Mouse (Mus musculus) embryonic stem cell, embryonic (primary cell): ENCODE results near the gene Pglyrp3.
"Not testable (repeated sequence)": the region's sequence is repeated elsewhere in the genome, so short reads cannot be mapped to it uniquely, and the experiment has no call there.

Experiments
- CTCF ChIA-PET, 4 experiments: fragments of 300-600 bp in 2 of 4; fragments of 350-600 bp in 2 of 4; sonication (Branson Sonifier 250); formaldehyde crosslinking; loops; one replicate each; lab custom pipeline; 2022; ENCODE audit warnings: inconsistent platforms in 2 of 4; lab: Charles Lee
- POLR2A ChIA-PET, 4 experiments: fragments of 300-600 bp in 2 of 4; fragments of 350-600 bp in 2 of 4; sonication (Branson Sonifier 250); formaldehyde crosslinking; loops; one replicate each; lab custom pipeline; 2022; ENCODE audit warnings: antibody characterized with exemption in 4 of 4, inconsistent platforms in 1 of 4; lab: Charles Lee

The Pglyrp3 gene

DNA sequence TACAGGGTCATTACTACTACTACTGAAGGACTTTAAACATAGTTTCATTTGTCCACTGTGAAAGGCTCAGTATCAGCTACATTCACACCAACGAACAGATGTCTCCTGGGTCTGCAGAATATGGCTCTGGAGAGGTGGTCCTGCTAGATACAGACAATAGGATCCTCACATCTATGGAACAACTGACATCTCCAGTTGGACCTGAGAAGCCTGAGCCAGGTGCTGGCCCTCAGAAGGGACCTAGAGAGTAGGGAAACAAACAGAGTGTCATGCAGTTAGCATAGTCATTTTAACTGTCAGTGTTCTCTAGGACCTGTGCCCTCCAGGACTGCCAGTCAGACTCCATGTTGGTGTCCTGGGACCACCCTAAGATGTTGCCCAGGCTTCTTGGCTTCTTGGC lies at the start of gene Pglyrp3:
Gene Pglyrp3, plus strand, starts transcription at position 301 of the 400 bp plus-strand sequence.
- ChIA-PET CTCF (no interaction called here), POLR2A (interaction anchor here in 1 of 4 experiments (0.6 kb wide), 1 partner anchor 1583 kb away, joined by 4 read pairs; no protein-coding TSS in a partner anchor)

DNA sequence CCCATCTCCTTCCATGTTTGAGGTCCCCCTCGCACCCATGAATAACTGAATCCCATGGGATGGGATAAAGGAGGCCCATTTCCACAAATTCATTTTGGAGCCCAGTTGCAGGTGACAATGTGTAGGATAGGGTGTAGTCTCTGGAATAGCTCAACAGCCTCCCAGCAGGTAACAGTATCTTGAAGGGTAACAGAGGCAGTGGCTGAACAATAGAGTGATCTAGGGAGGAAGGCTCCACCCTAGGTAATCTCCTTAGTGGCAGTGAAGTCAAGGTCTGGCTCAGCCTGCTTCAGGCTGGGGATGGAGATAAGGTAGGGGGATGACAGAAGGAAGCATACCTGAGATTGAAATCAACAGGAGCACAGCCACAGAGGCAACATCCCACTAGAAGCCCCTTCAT lies 3.4 kb upstream of the Pglyrp3 start:
- ChIA-PET CTCF (no interaction called here), POLR2A (no interaction called here)

DNA sequence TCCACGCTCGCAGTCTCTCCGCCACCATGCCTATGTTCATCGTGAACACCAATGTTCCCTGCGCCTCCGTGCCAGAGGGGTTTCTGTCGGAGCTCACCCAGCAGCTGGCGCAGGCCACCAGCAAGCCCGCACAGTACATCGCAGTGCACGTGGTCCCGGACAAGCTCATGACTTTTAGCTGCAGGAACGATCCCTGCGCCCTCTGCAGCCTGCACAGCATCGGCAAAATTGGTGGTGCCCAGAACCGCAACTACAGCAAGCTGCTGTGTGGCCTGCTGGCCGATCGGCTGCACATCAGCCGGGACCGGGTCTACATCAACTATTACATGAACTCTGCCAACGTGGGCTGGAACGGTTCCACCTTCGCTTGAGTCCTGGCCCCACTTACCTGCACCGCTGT lies 10.2 kb downstream of the Pglyrp3 start:
- POLR2A ChIA-PET, result not testable (repeated sequence)
- CTCF ChIA-PET, result interaction anchor here in 1 of 4 experiments (0.6 kb wide), 1 partner anchor 89 kb away, joined by 3 read pairs; no protein-coding TSS in a partner anchor

DNA sequence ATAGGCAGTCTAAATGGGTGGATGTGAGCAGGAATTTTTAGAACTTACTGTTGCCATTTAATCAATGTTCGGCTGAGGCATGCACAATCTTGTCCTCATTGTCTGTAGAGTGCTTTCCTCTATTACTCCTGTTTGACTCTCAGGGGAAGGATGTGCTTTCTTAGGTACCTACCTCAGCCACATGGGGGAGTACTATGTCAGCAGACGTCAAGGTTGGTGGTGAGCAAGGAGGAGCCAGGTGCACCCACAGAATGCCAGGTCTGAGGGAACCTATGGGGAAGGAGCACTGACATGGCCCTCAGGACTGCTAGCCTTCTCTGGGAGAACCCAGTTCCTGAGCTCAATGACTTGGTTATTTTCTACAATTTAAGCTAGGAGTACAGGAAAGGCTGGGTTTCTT lies 18.8 kb downstream of the Pglyrp3 start:
- CTCF ChIA-PET, result no interaction called here

DNA sequence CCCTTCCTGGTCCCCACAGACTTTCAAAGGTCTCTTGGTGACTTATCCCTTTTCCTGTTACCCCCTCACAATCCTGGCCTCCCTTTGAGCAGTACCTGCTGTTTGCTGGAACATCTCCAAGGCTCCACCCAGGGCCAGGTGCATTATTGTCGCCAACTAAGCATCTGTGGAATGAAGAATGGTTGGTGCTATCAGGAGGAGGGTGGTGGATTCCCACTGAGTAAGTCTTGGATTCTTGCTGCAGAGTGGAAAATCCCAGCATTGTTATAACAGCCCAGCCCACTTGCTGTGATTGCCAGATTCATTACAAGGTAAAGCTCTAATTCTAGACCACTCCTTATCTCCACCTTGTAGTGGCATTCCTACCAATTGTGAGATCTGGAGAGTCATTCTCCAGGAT lies 19.5 kb downstream of the Pglyrp3 start:
- CTCF ChIA-PET, result no interaction called here
- POLR2A ChIA-PET, result interaction anchor here in 1 of 4 experiments (0.7 kb wide), 1 partner anchor 14 kb away, joined by 3 read pairs; no protein-coding TSS in a partner anchor

More for the DNA sequence above, 18.8 kb downstream of the Pglyrp3 start:
- POLR2A ChIA-PET, result no interaction called here

DNA sequence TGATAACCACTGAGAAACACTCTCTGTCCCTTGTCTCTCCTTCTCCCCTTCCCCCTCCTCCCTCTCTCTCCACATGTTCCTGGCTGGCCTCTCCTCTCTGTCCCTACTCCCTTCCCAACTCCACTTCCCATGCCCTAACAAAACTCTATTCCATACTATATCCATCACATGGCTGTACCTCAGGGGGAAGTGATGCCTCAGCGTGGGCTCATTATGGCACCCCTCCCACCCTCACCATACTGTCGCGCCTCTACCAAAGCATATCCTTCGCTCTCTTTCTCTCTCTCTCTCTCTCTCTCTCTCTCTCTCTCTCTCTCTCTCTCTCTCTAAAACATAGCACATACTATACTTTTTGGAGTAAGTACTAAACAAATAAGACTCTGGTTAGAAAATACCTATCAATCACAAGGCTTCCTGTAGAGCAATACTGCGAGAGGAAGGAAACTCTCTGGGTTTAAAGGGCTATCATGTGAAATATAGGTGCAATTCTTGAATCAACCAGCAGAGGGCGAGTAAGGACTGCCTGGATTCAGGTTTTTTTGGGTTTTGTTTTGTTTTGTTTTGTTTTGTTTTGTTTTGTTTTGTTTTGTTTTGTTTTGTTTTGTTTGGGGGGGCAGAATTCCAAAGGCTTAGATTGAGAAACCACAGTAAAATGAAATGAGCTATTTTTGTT lies 36.1 kb downstream of the Pglyrp3 start:
- CTCF ChIA-PET, result interaction anchor here in 1 of 4 experiments (0.7 kb wide), 1 partner anchor 631 kb away, joined by 3 read pairs; no protein-coding TSS in a partner anchor
- POLR2A ChIA-PET, result interaction anchor here in 1 of 4 experiments (0.7 kb wide), 1 partner anchor 82 kb away, joined by 4 read pairs; no protein-coding TSS in a partner anchor

DNA sequence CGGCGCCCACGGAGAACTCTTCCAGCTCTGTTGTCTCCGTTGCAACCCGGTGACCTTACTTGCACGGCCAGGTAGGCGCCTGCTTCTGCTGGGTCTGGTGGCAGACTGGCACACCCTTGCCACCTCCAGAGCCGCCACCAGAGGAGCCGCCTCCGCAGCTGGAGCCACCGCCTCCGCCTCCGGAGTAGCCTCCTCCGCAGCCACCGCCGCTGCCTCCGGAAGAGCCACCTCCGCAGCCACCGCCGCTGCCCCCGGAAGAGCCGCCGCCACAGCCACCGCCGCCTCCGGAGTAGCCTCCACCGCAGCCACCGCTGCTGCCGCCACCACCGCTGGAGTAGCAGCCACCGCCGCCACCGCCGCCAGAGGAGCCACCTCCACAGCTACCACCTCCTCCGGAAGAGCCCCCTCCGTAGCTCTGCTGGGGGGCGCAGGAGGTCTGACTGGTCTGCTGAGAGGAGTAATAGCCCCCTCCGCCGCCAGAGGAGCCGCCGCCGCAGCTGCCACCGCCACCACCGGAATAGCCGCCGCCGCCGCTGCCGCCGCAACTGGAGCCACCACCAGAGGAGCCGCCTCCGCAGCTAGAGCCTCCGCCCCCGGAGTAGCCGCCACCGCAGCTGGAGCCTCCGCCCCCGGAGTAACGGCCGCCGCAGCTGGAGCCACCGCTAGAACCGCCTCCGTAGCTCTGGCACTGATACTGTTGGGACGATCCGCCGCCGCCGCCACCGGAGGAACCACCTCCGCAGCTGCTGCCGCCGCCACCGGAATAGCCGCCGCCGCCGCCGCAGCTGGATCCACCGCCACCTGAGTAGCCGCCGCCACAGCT lies 66.3 kb downstream of the Pglyrp3 start:
- CTCF ChIA-PET, result interaction anchor here in 3 of 4 experiments (0.7 to 1.9 kb wide), 4 partner anchors 20 to 779 kb away, joined by 3 to 9 read pairs (median 4); no protein-coding TSS in a partner anchor
- POLR2A ChIA-PET, result interaction anchor here in 2 of 4 experiments (0.6 to 0.7 kb wide), 2 partner anchors 31 to 72 kb away, joined by 3 to 4 read pairs; no protein-coding TSS in a partner anchor
